Mouse (Mus musculus): ENCODE data around the gene Ptger3. TPM values are rescaled to one million over a fixed set of nuclear protein-coding genes. Genes with fewer than 3 reads are reported as not detected.

The Ptger3 gene
- polyA plus RNA-seq, 1 experiment: 7.7 TPM

GRCm38 (mm10) chr3:157534786-157535415, 31.8 kb upstream of the Ptger3 start:
- H3K4me3 ChIP-seq (ENCODE audit: control insufficient read depth, insufficient read depth, low read length): peak overlapping the region; percentile 81

GRCm38 (mm10) chr3:157549323-157549722, 17.4 kb upstream of the Ptger3 start:
- Histone ChIP-seq H3K27me3 (ENCODE audit: control insufficient read depth, insufficient read depth, low read length) (no peaks in the 10 kb centered on the region), H3K4me3 (ENCODE audit: control insufficient read depth, insufficient read depth, low read length) (no peak overlapping the region), H3K36me3 (ENCODE audit: control insufficient read depth, insufficient read depth, low read length) (peaks cover 47% of the 10 kb centered on the region), H3K4me1 (replicated peaks; ENCODE audit: control insufficient read depth, insufficient read depth, low read length) (no peaks in the 10 kb centered on the region), H3K27ac (ENCODE audit: control insufficient read depth, insufficient read depth, low read length) (no peak overlapping the region)
- DNase-seq: no peak
- WGBS: 98% methylated on average over 2 of the region's 2 CpGs
- TF ChIP-seq CTCF (IDR thresholded peaks at IDR 0.05; ENCODE audit: borderline replicate concordance, control insufficient read depth, extremely low read depth, insufficient read depth, low read length, poor library complexity) (no peak), POLR2A (IDR thresholded peaks at IDR 0.05; ENCODE audit: control insufficient read depth, extremely low read depth, insufficient read depth, low read length, poor library complexity) (no peak)

More at GRCm38 (mm10) chr3:157534786-157535415, 31.8 kb upstream of the Ptger3 start:
- no peaks in the 10 kb centered on the region for H3K27me3 ChIP-seq (ENCODE audit: control insufficient read depth, insufficient read depth, low read length)
- TF ChIP-seq CTCF (IDR thresholded peaks at IDR 0.05; ENCODE audit: borderline replicate concordance, control insufficient read depth, extremely low read depth, insufficient read depth, low read length, poor library complexity): no peak
- no peak for TF ChIP-seq POLR2A (IDR thresholded peaks at IDR 0.05; ENCODE audit: control insufficient read depth, extremely low read depth, insufficient read depth, low read length, poor library complexity)
- H3K27ac ChIP-seq (ENCODE audit: control insufficient read depth, insufficient read depth, low read length): no peak overlapping the region
- WGBS: 2% methylated on average over 15 of the region's 15 CpGs
- peaks cover 11% of the 10 kb centered on the region; the same call in 1 of the 2 replicates for H3K36me3 ChIP-seq (ENCODE audit: control insufficient read depth, insufficient read depth, low read length)
- H3K4me1 ChIP-seq (replicated peaks; ENCODE audit: control insufficient read depth, insufficient read depth, low read length): no peaks in the 10 kb centered on the region
- DNase-seq: no peak

- H3K36me3 ChIP-seq (ENCODE audit: control insufficient read depth, insufficient read depth, low read length): peaks cover 41% of the 10 kb centered on the region
- no peak for TF ChIP-seq POLR2A (IDR thresholded peaks at IDR 0.05; ENCODE audit: control insufficient read depth, extremely low read depth, insufficient read depth, low read length, poor library complexity)
- no peak for TF ChIP-seq CTCF (IDR thresholded peaks at IDR 0.05; ENCODE audit: borderline replicate concordance, control insufficient read depth, extremely low read depth, insufficient read depth, low read length, poor library complexity)
- no peaks in the 10 kb centered on the region for H3K27me3 ChIP-seq (ENCODE audit: control insufficient read depth, insufficient read depth, low read length)
- no peak overlapping the region for H3K27ac ChIP-seq (ENCODE audit: control insufficient read depth, insufficient read depth, low read length)
- 98% methylated on average over 3 of the region's 3 CpGs for WGBS
- H3K4me1 ChIP-seq (replicated peaks; ENCODE audit: control insufficient read depth, insufficient read depth, low read length): no peaks in the 10 kb centered on the region
- H3K4me3 ChIP-seq (ENCODE audit: control insufficient read depth, insufficient read depth, low read length): no peak overlapping the region
- DNase-seq: no peak
Observed at GRCm38 (mm10) chr3:157549758-157550600, 16.7 kb upstream of the Ptger3 start.

GRCm38 (mm10) chr3:157565196-157565595, 1.5 kb upstream of the Ptger3 start:
- no peak for TF ChIP-seq POLR2A (IDR thresholded peaks at IDR 0.05; ENCODE audit: control insufficient read depth, extremely low read depth, insufficient read depth, low read length, poor library complexity)
- H3K27ac ChIP-seq (ENCODE audit: control insufficient read depth, insufficient read depth, low read length): no peak overlapping the region
- peaks cover 11% of the 10 kb centered on the region; the same call in 1 of the 2 replicates for H3K4me1 ChIP-seq (replicated peaks; ENCODE audit: control insufficient read depth, insufficient read depth, low read length)
- H3K36me3 ChIP-seq (ENCODE audit: control insufficient read depth, insufficient read depth, low read length): no peaks in the 10 kb centered on the region
- 3% methylated on average over 2 of the region's 2 CpGs for WGBS
- DNase-seq: peak; percentile 12
- H3K27me3 ChIP-seq (ENCODE audit: control insufficient read depth, insufficient read depth, low read length): no peaks in the 10 kb centered on the region; the same call in 1 of the 2 replicates
- H3K4me3 ChIP-seq (ENCODE audit: control insufficient read depth, insufficient read depth, low read length): no peak overlapping the region

GRCm38 (mm10) chr3:157567566-157568132, 957 bp downstream of the Ptger3 start:
- H3K4me1 ChIP-seq (replicated peaks; ENCODE audit: control insufficient read depth, insufficient read depth, low read length): peaks cover 15% of the 10 kb centered on the region
- no peaks in the 10 kb centered on the region for H3K36me3 ChIP-seq (ENCODE audit: control insufficient read depth, insufficient read depth, low read length)
- H3K27ac ChIP-seq (ENCODE audit: control insufficient read depth, insufficient read depth, low read length): no peak overlapping the region
- peak overlapping the region; percentile 39 for H3K4me3 ChIP-seq (ENCODE audit: control insufficient read depth, insufficient read depth, low read length)
- DNase-seq: no peak
- 4% methylated on average over 34 of the region's 34 CpGs for WGBS
- no peaks in the 10 kb centered on the region; the same call in 1 of the 2 replicates for H3K27me3 ChIP-seq (ENCODE audit: control insufficient read depth, insufficient read depth, low read length)
- TF ChIP-seq CTCF (IDR thresholded peaks at IDR 0.05; ENCODE audit: borderline replicate concordance, control insufficient read depth, extremely low read depth, insufficient read depth, low read length, poor library complexity) (no peak), POLR2A (IDR thresholded peaks at IDR 0.05; ENCODE audit: control insufficient read depth, extremely low read depth, insufficient read depth, low read length, poor library complexity) (no peak)

- TF ChIP-seq CTCF (IDR thresholded peaks at IDR 0.05; ENCODE audit: borderline replicate concordance, control insufficient read depth, extremely low read depth, insufficient read depth, low read length, poor library complexity): no peak
- TF ChIP-seq POLR2A (IDR thresholded peaks at IDR 0.05; ENCODE audit: control insufficient read depth, extremely low read depth, insufficient read depth, low read length, poor library complexity): no peak
- no peak for DNase-seq
- WGBS: 1% methylated on average over 6 of the region's 6 CpGs
- Histone ChIP-seq H3K36me3 (ENCODE audit: control insufficient read depth, insufficient read depth, low read length) (no peaks in the 10 kb centered on the region), H3K4me1 (replicated peaks; ENCODE audit: control insufficient read depth, insufficient read depth, low read length) (peaks cover 20% of the 10 kb centered on the region), H3K27me3 (ENCODE audit: control insufficient read depth, insufficient read depth, low read length) (no peaks in the 10 kb centered on the region; the same call in 1 of the 2 replicates), H3K4me3 (ENCODE audit: control insufficient read depth, insufficient read depth, low read length) (no peak overlapping the region), H3K27ac (ENCODE audit: control insufficient read depth, insufficient read depth, low read length) (no peak overlapping the region)
Observed at GRCm38 (mm10) chr3:157572011-157572410, 5.3 kb downstream of the Ptger3 start.
